8 mouse cellular contexts compared by ENCODE assay signal in the genomic region with DNA sequence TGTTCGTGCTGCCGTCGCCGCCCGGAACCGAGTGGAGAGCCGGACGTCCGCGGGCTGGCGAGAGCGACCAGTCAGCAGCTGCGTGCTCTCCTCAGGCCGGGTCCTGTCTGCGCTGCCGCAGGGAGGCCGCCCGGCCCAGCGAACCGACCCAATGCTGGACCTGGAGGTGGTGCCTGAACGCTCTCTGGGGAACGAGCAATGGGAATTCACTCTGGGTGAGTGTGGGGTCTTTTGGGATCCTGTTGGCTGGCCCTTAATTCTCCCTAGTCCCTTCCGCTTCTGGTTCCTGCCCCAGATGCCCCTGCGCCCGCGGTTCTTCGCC. TPM values are rescaled to one million over a fixed set of nuclear protein-coding genes. Genes with fewer than 3 reads are reported as not detected.
DNase-seq lines count a peak whose midpoint lies in the region; ATAC-seq lines count a peak whose summit lies in the region.

No protein-coding gene starts in this region.

- peak overlapping the region; percentile 68 for H3K4me2 ChIP-seq in neural tube, embryonic 11.5 days (ENCODE audit: low read depth)
- peak overlapping the region; percentile 85 for H3K4me2 ChIP-seq in forebrain, embryonic 11.5 days (ENCODE audit: low read depth, low read length, severe bottlenecking)
- H3K4me2 ChIP-seq in limb, embryonic 15.5 days: peak overlapping the region; percentile 79
- peak overlapping the region; percentile 74 for H3K4me2 ChIP-seq in stomach, embryonic 15.5 days

- H3K4me1 ChIP-seq in neural tube, embryonic 11.5 days (ENCODE audit: control insufficient read depth, insufficient read depth, low read length): peaks cover 14% of the 10 kb centered on the region
- peaks cover 5% of the 10 kb centered on the region for H3K4me1 ChIP-seq in forebrain, embryonic 11.5 days (replicated peaks; ENCODE audit: control insufficient read depth, insufficient read depth, low read length)
- H3K4me1 ChIP-seq in limb, embryonic 15.5 days: peaks cover 20% of the 10 kb centered on the region
- H3K4me1 ChIP-seq in stomach, embryonic 15.5 days: peaks cover 16% of the 10 kb centered on the region; the same call in 1 of the 2 replicates

- no peak; the same call in 1 of the 2 replicates for ATAC-seq in neural tube, embryonic 11.5 days (ENCODE audit: insufficient read depth, low FRiP score, low TSS enrichment)
- ATAC-seq in forebrain, embryonic 11.5 days (replicated peaks; ENCODE audit: low FRiP score): no peak
- ATAC-seq in limb, embryonic 15.5 days (ENCODE audit: insufficient number of reproducible peaks, low FRiP score, low TSS enrichment, low read depth): peak; percentile 37; the same call in 1 of the 2 replicates
- ATAC-seq in stomach, embryonic 15.5 days (ENCODE audit: insufficient read depth, low FRiP score, low read depth): no peak

- H3K9ac ChIP-seq in neural tube, embryonic 11.5 days (ENCODE audit: low read length): peak overlapping the region; percentile 88
- H3K9ac ChIP-seq in forebrain, embryonic 11.5 days (ENCODE audit: low read length): peak overlapping the region; percentile 89
- H3K9ac ChIP-seq in limb, embryonic 15.5 days: peak overlapping the region; percentile 73
- H3K9ac ChIP-seq in stomach, embryonic 15.5 days: peak overlapping the region; percentile 96

- H3K4me3 ChIP-seq in neural tube, embryonic 11.5 days (ENCODE audit: low read depth, low read length): peak overlapping the region; percentile 94
- peak overlapping the region; percentile 91 for H3K4me3 ChIP-seq in forebrain, embryonic 11.5 days (ENCODE audit: low read depth, low read length)
- H3K4me3 ChIP-seq in limb, embryonic 15.5 days: peak overlapping the region; percentile 81
- H3K4me3 ChIP-seq in stomach, embryonic 15.5 days (replicated peaks): peak overlapping the region; percentile 99

- peak overlapping the region; percentile 69 for H3K27ac ChIP-seq in neural tube, embryonic 11.5 days (ENCODE audit: low read depth, low read length)
- H3K27ac ChIP-seq in forebrain, embryonic 11.5 days (ENCODE audit: low read depth, low read length): 0 out of 2 replicates have a peak overlapping the region, but pooled peaks have one; percentile 46
- peak overlapping the region; percentile 93 for H3K27ac ChIP-seq in limb, embryonic 15.5 days
- peak overlapping the region; percentile 88 for H3K27ac ChIP-seq in stomach, embryonic 15.5 days

- no peaks in the 10 kb centered on the region for H3K36me3 ChIP-seq in neural tube, embryonic 11.5 days (ENCODE audit: control insufficient read depth, insufficient read depth, low read length)
- H3K36me3 ChIP-seq in forebrain, embryonic 11.5 days (ENCODE audit: control insufficient read depth, insufficient read depth, low read length): no peaks in the 10 kb centered on the region
- no peaks in the 10 kb centered on the region for H3K36me3 ChIP-seq in limb, embryonic 15.5 days
- no peaks in the 10 kb centered on the region for H3K36me3 ChIP-seq in stomach, embryonic 15.5 days

- no peaks in the 10 kb centered on the region for H3K27me3 ChIP-seq in neural tube, embryonic 11.5 days (ENCODE audit: control insufficient read depth, insufficient read depth, low read length)
- no peaks in the 10 kb centered on the region for H3K27me3 ChIP-seq in forebrain, embryonic 11.5 days (ENCODE audit: control insufficient read depth, insufficient read depth, low read length)
- H3K27me3 ChIP-seq in limb, embryonic 15.5 days: no peaks in the 10 kb centered on the region
- H3K27me3 ChIP-seq in stomach, embryonic 15.5 days (replicated peaks): no peaks in the 10 kb centered on the region

- no peak for DNase-seq in neural tube, embryonic 11.5 days (ENCODE audit: low spot score)
- DNase-seq in neural tube, embryonic 10.5 days (ENCODE audit: extremely low spot score, low spot score): no peak
- DNase-seq in forebrain, embryonic 11.5 days (ENCODE audit: low spot score): no peak
- no peak for DNase-seq in gastrocnemius, postnatal 4 days (ENCODE audit: low spot score in 2 of 2)
- no peak for DNase-seq in left cerebral cortex, adult 9 months (ENCODE audit: low spot score in 2 of 2)
- no peak for DNase-seq in left cerebral cortex, postnatal 36 days (ENCODE audit: low spot score in 2 of 2)

- under 1% methylated on average over 27 of the region's 27 CpGs for whole genome bisulfite sequencing in neural tube, embryonic 11.5 days
- WGBS in forebrain, embryonic 11.5 days: under 1% methylated on average over 27 of the region's 27 CpGs
- WGBS in limb, embryonic 15.5 days: under 1% methylated on average over 27 of the region's 27 CpGs
- WGBS in stomach, embryonic 15.5 days: under 1% methylated on average over 27 of the region's 27 CpGs

- no peaks in the 10 kb centered on the region for H3K9me3 ChIP-seq in neural tube, embryonic 11.5 days (ENCODE audit: control insufficient read depth, low read length)
- no peaks in the 10 kb centered on the region for H3K9me3 ChIP-seq in forebrain, embryonic 11.5 days (ENCODE audit: control insufficient read depth, low read length)
- no peaks in the 10 kb centered on the region for H3K9me3 ChIP-seq in limb, embryonic 15.5 days
- no peaks in the 10 kb centered on the region for H3K9me3 ChIP-seq in stomach, embryonic 15.5 days

- intact Hi-C loops in left cerebral cortex, postnatal 36 days (cut with DNase I): no loop called here

RNA-seq across cellular contexts. Expression of a gene that starts 0.3 kb away (rescaled TPM):
- polyA plus RNA-seq in neural tube, embryonic 11.5 days (2014; fragmentation: Nextera tagmentation; extraction: Ambion mirVana): 28.9 and 31.5 TPM in 2 replicates
- polyA plus RNA-seq in forebrain, embryonic 11.5 days (2014; fragmentation: Nextera tagmentation; extraction: Ambion mirVana): 26.3 and 29.7 TPM in 2 replicates
- polyA plus RNA-seq in limb, embryonic 15.5 days (2015; fragmentation: Nextera tagmentation; extraction: Ambion mirVana): 25.6 and 28.7 TPM in 2 replicates
- polyA plus RNA-seq in stomach, embryonic 15.5 days (2015; fragmentation: Nextera tagmentation; extraction: Ambion mirVana): 26.2 and 26.8 TPM in 2 replicates
- total RNA-seq in gastrocnemius, postnatal 4 days (2021): 10 to 100 TPM; 16.2 to 16.5 TPM
- total RNA-seq in left cerebral cortex, postnatal 36 days (2021): 10 to 100 TPM; 37.8 to 38.5 TPM

RNA-seq across cellular contexts. Expression of a gene that starts 29.7 kb away (rescaled TPM):
- polyA plus RNA-seq in neural tube, embryonic 11.5 days (2014; fragmentation: Nextera tagmentation; extraction: Ambion mirVana): 3.5 and 3.6 TPM in 2 replicates
- 2.9 and 4.3 TPM in 2 replicates for polyA plus RNA-seq in forebrain, embryonic 11.5 days (2014; fragmentation: Nextera tagmentation; extraction: Ambion mirVana)
- polyA plus RNA-seq in limb, embryonic 15.5 days (2015; fragmentation: Nextera tagmentation; extraction: Ambion mirVana): 50.7 and 50.8 TPM in 2 replicates
- polyA plus RNA-seq in stomach, embryonic 15.5 days (2015; fragmentation: Nextera tagmentation; extraction: Ambion mirVana): 26.1 and 27.4 TPM in 2 replicates
- total RNA-seq in gastrocnemius, postnatal 4 days (2021): 10 to 100 TPM; 14.9 to 15.3 TPM
- 1 to 10 TPM; 2.4 to 5.0 TPM for total RNA-seq in left cerebral cortex, postnatal 36 days (2021)

RNA-seq across cellular contexts. Expression of a gene that starts 39.2 kb away (rescaled TPM):
- polyA plus RNA-seq in neural tube, embryonic 11.5 days (2014; fragmentation: Nextera tagmentation; extraction: Ambion mirVana): 14.9 and 18.4 TPM in 2 replicates
- polyA plus RNA-seq in forebrain, embryonic 11.5 days (2014; fragmentation: Nextera tagmentation; extraction: Ambion mirVana): 12.0 and 12.5 TPM in 2 replicates
- 30.8 and 38.0 TPM in 2 replicates for polyA plus RNA-seq in limb, embryonic 15.5 days (2015; fragmentation: Nextera tagmentation; extraction: Ambion mirVana)
- 28.5 and 30.3 TPM in 2 replicates for polyA plus RNA-seq in stomach, embryonic 15.5 days (2015; fragmentation: Nextera tagmentation; extraction: Ambion mirVana)
- 10 to 100 TPM in 1 of 2 experiments, 1 to 10 TPM in 1; 6.6 to 10.2 TPM for total RNA-seq in gastrocnemius, postnatal 4 days (2021)
- 1 to 10 TPM; 7.2 to 7.5 TPM for total RNA-seq in left cerebral cortex, postnatal 36 days (2021)

RNA-seq across cellular contexts. Expression of a gene that starts 39.2 kb away (rescaled TPM):
- 0.66 and 1.0 TPM in 2 replicates for polyA plus RNA-seq in neural tube, embryonic 11.5 days (2014; fragmentation: Nextera tagmentation; extraction: Ambion mirVana)
- polyA plus RNA-seq in forebrain, embryonic 11.5 days (2014; fragmentation: Nextera tagmentation; extraction: Ambion mirVana): 0.53 and 0.69 TPM in 2 replicates
- polyA plus RNA-seq in limb, embryonic 15.5 days (2015; fragmentation: Nextera tagmentation; extraction: Ambion mirVana): 4.6 and 4.9 TPM in 2 replicates
- polyA plus RNA-seq in stomach, embryonic 15.5 days (2015; fragmentation: Nextera tagmentation; extraction: Ambion mirVana): 3.7 and 4.4 TPM in 2 replicates
- 1 to 10 TPM; 2.2 to 2.7 TPM for total RNA-seq in gastrocnemius, postnatal 4 days (2021)
- total RNA-seq in left cerebral cortex, postnatal 36 days (2021): 1 to 10 TPM in 1 of 2 experiments, under 1 TPM in 1; 0.86 to 1.4 TPM

RNA-seq across cellular contexts. Expression of a gene that starts 44.4 kb away (rescaled TPM):
- not detected in 2 replicates for polyA plus RNA-seq in neural tube, embryonic 11.5 days (2014; fragmentation: Nextera tagmentation; extraction: Ambion mirVana)
- not detected in 2 replicates for polyA plus RNA-seq in forebrain, embryonic 11.5 days (2014; fragmentation: Nextera tagmentation; extraction: Ambion mirVana)
- 0.33 and 0.41 TPM in 2 replicates for polyA plus RNA-seq in limb, embryonic 15.5 days (2015; fragmentation: Nextera tagmentation; extraction: Ambion mirVana)
- polyA plus RNA-seq in stomach, embryonic 15.5 days (2015; fragmentation: Nextera tagmentation; extraction: Ambion mirVana): 0.08 and 0.24 TPM in 2 replicates
- total RNA-seq in gastrocnemius, postnatal 4 days (2021): under 1 TPM; 0.21 to 0.29 TPM
- total RNA-seq in left cerebral cortex, postnatal 36 days (2021): 10 to 100 TPM; 11.5 to 12.0 TPM
